Mouse (Mus musculus) ES-E14 (cell line): Measurements from ENCODE around the gene Pdxp. TPM values are rescaled to one million over a fixed set of nuclear protein-coding genes. Genes with fewer than 3 reads are reported as not detected.

Experiments
- DNase-seq: peaks from one replicate; pipeline ENCODE4 v3.0.0-alpha.2; 2013; ENCODE audit warnings: low read depth, low spot score
- H3K27ac ChIP-seq: 2 replicates; pipeline ENCODE4 v1.5.1; 2012; ENCODE audit warnings: low read depth, mild to moderate bottlenecking, low read length, moderate library complexity, mixed read lengths; ENCODE audit not compliant: poor library complexity, insufficient read depth, severe bottlenecking
- H3K36me3 ChIP-seq: 2 replicates; pipeline ENCODE4 v1.6.1; 2012; ENCODE audit warnings: mild to moderate bottlenecking, low read length, moderate library complexity, mixed read lengths; ENCODE audit not compliant: control insufficient read depth, poor library complexity, insufficient read depth, severe bottlenecking
- H3K4me1 ChIP-seq, 2 experiments: fragments of 150-350 bp in 1 of 2; sonication (generic) in 1 of 2; 2 replicates each; pipeline ENCODE4 v1.6.1; 2012; ENCODE audit warnings: low read length in 2 of 2, mild to moderate bottlenecking in 1 of 2, mixed read lengths in 1 of 2; ENCODE audit not compliant: control insufficient read depth in 2 of 2, insufficient read depth in 2 of 2, poor library complexity in 1 of 2
- H3K4me3 ChIP-seq, 2 experiments: fragments of 150-350 bp in 1 of 2; sonication (generic) in 1 of 2; 2 replicates each; pipeline ENCODE4 v1.5.1; 2012; ENCODE audit warnings: low read length in 2 of 2, low read depth in 1 of 2, mild to moderate bottlenecking in 1 of 2, mixed read lengths in 1 of 2; ENCODE audit not compliant: insufficient read depth in 1 of 2, poor library complexity in 1 of 2, severe bottlenecking in 1 of 2
- H3K9ac ChIP-seq: 2 replicates; pipeline ENCODE4 v1.6.1; 2012; ENCODE audit warnings: low read depth, mild to moderate bottlenecking, low read length, mixed read lengths; ENCODE audit not compliant: poor library complexity, insufficient read depth, severe bottlenecking
- H3K9me3 ChIP-seq: fragments of 150-350 bp; sonication (generic); 2 replicates; pipeline ENCODE4 v1.6.1; 2012; ENCODE audit warnings: low read depth, mild to moderate bottlenecking, low read length; ENCODE audit not compliant: control insufficient read depth, insufficient read depth
- CHD2 ChIP-seq: IDR thresholded peaks from 2 replicates; pipeline ENCODE4 v1.6.1; 2014; ENCODE audit warnings: mild to moderate bottlenecking, low read depth, low read length, inconsistent platforms
- HCFC1 ChIP-seq: IDR thresholded peaks from 2 replicates; pipeline ENCODE4 v1.6.1; 2012; ENCODE audit warnings: low read length, inconsistent platforms, borderline replicate concordance; ENCODE audit not compliant: insufficient read depth
- MAFK ChIP-seq: IDR thresholded peaks from 2 replicates; pipeline ENCODE4 v1.6.1; 2014; ENCODE audit warnings: mild to moderate bottlenecking, low read depth, low read length, inconsistent platforms; ENCODE audit not compliant: insufficient read depth
- ZC3H11A ChIP-seq: IDR thresholded peaks from 2 replicates; pipeline ENCODE4 v1.6.1; 2012; ENCODE audit warnings: low read depth, mild to moderate bottlenecking, inconsistent platforms, low read length, borderline replicate concordance
- ZNF384 ChIP-seq: IDR thresholded peaks from 2 replicates; pipeline ENCODE4 v1.6.1; 2012; ENCODE audit warnings: low read depth, low read length, inconsistent platforms
- in situ Hi-C, 2 experiments: fragments of 600-800 bp; cut with MboI; formaldehyde crosslinking; loops; one replicate each; pipeline ENCODE4 v1.15.1; 2025; ENCODE audit warnings: low sequenced_read_pairs in 2 of 2, inconsistent platforms in 1 of 2; ENCODE audit not compliant: unreplicated experiment in 2 of 2
- total RNA-seq: library from RNA; depleted of rRNA; stranded (reverse); fragments of 300-350 nt; gene quantifications from 2 replicates; pipeline ENCODE4 v1.2.3, GENCODE M21; 2012

Gene Pdxp
- total RNA-seq, 1 experiment = 15.8 TPM

GRCm38 (mm10) chr15:78926021-78926919 lies 12.6 kb downstream of the Pdxp start, which contains the start of gene Lgals1:
Gene Lgals1 (plus strand): TSS chr15:78926725.
- no peak within 1 kb of the TSS for H3K27ac ChIP-seq
- no peaks in the 10 kb centered on the region for H3K9me3 ChIP-seq
- H3K4me3 ChIP-seq = peak within 1 kb of the TSS; percentile 44 to 52
- in situ Hi-C loops = no loop called here
- H3K9ac ChIP-seq = no peak within 1 kb of the TSS
- peak; percentile 67 for DNase-seq
- peaks cover 21 to 23% of the 10 kb centered on the region in 2 experiments for H3K4me1 ChIP-seq
- TF ChIP-seq HCFC1 = no peak
- TF ChIP-seq ZC3H11A = no peak
- peaks cover 3% of the 10 kb centered on the region; the same call in 1 of the 2 replicates for H3K36me3 ChIP-seq

GRCm38 (mm10) chr15:78927021-78927787 lies 13.5 kb downstream of the Pdxp start:
- H3K27ac ChIP-seq = no peak overlapping the region
- peak overlapping the region; percentile 19; the same call in 1 of the 2 replicates for H3K9ac ChIP-seq
- no peak for TF ChIP-seq ZNF384
- TF ChIP-seq MAFK = no peak
- no peak for TF ChIP-seq CHD2
- no peak for TF ChIP-seq ZC3H11A
- no peak for TF ChIP-seq HCFC1
- H3K4me1 ChIP-seq = peaks cover 21 to 23% of the 10 kb centered on the region in 2 experiments
- peaks cover 3% of the 10 kb centered on the region; the same call in 1 of the 2 replicates for H3K36me3 ChIP-seq
- in situ Hi-C loops = no loop called here
- DNase-seq = no peak
- peak overlapping the region; percentile 44 to 48; a peak in 3 of 4 replicates for H3K4me3 ChIP-seq
- no peaks in the 10 kb centered on the region for H3K9me3 ChIP-seq

GRCm38 (mm10) chr15:78927788-78928457 lies 14.2 kb downstream of the Pdxp start:
- H3K4me1 ChIP-seq = peaks cover 21 to 23% of the 10 kb centered on the region in 2 experiments
- DNase-seq = no peak
- H3K4me3 ChIP-seq = peak overlapping the region; percentile 14 to 44; a peak in 3 of 4 replicates
- H3K9ac ChIP-seq = peak overlapping the region; percentile 19; the same call in 1 of the 2 replicates
- H3K9me3 ChIP-seq = no peaks in the 10 kb centered on the region
- H3K27ac ChIP-seq = no peak overlapping the region; the same call in 1 of the 2 replicates
- in situ Hi-C loops = no loop called here
- H3K36me3 ChIP-seq = peaks cover 3% of the 10 kb centered on the region; the same call in 1 of the 2 replicates
- TF ChIP-seq ZNF384 (no peak), ZC3H11A (no peak), MAFK (no peak), HCFC1 (no peak), CHD2 (no peak)

- no peaks in the 10 kb centered on the region for H3K9me3 ChIP-seq
- no peak for DNase-seq
- peaks cover 3% of the 10 kb centered on the region; the same call in 1 of the 2 replicates for H3K36me3 ChIP-seq
- TF ChIP-seq ZNF384 = no peak
- TF ChIP-seq HCFC1 = no peak
- TF ChIP-seq MAFK = no peak
- TF ChIP-seq ZC3H11A = no peak
- TF ChIP-seq CHD2 = no peak
- no peak overlapping the region for H3K4me3 ChIP-seq
- H3K27ac ChIP-seq = no peak overlapping the region
- H3K4me1 ChIP-seq = peaks cover 20 to 23% of the 10 kb centered on the region in 2 experiments
- in situ Hi-C loops = no loop called here
- no peak overlapping the region; the same call in 1 of the 2 replicates for H3K9ac ChIP-seq
Observed at GRCm38 (mm10) chr15:78928539-78928938, 14.8 kb downstream of the Pdxp start.
